Mouse (Mus musculus) stomach, postnatal 0 days (tissue): ENCODE results near the gene Smlr1. TPM values are rescaled to one million over a fixed set of nuclear protein-coding genes. Genes with fewer than 3 reads are reported as not detected.

ENCODE experiments used
- ATAC-seq: fragments of 200-750 bp; cut with Nextera tagmentation; 2 replicates; pipeline ENCODE4 v1.8.0; 2017; ENCODE audit not compliant: low FRiP score, low TSS enrichment
- DNase-seq: peaks from one replicate; pipeline ENCODE4 v3.0.0-alpha.2; 2016; ENCODE audit warnings: low spot score
- H3K27ac ChIP-seq: fragments of 300-500 bp; sonication (generic); replicated peaks from 2 replicates; pipeline ENCODE4 v1.5.1; 2014; ENCODE audit warnings: mild to moderate bottlenecking, control low read depth
- H3K27me3 ChIP-seq: fragments of 300-500 bp; sonication (generic); 2 replicates; pipeline ENCODE4 v1.6.1; 2014; ENCODE audit warnings: low read length; ENCODE audit not compliant: control insufficient read depth, insufficient read depth
- H3K36me3 ChIP-seq: fragments of 300-500 bp; sonication (generic); 2 replicates; pipeline ENCODE4 v1.6.1; 2014; ENCODE audit warnings: low read length, mixed read lengths; ENCODE audit not compliant: control insufficient read depth, insufficient read depth
- H3K4me1 ChIP-seq: fragments of 300-500 bp; sonication (generic); replicated peaks from 2 replicates; pipeline ENCODE4 v1.6.1; 2014; ENCODE audit warnings: antibody characterized with exemption; ENCODE audit not compliant: control insufficient read depth, insufficient read depth
- H3K4me2 ChIP-seq: fragments of 300-500 bp; sonication (generic); replicated peaks from 2 replicates; pipeline ENCODE4 v1.6.1; 2014; ENCODE audit warnings: low read depth, mild to moderate bottlenecking, control low read depth, moderate library complexity
- H3K4me3 ChIP-seq: fragments of 300-500 bp; sonication (generic); 2 replicates; pipeline ENCODE4 v1.5.1; 2014; ENCODE audit warnings: low read depth, low read length, control low read depth
- H3K9ac ChIP-seq: fragments of 300-500 bp; sonication (generic); 2 replicates; pipeline ENCODE4 v1.6.1; 2014; ENCODE audit warnings: mild to moderate bottlenecking, low read length, control low read depth, mixed read lengths
- H3K9me3 ChIP-seq: fragments of 300-500 bp; sonication (generic); 2 replicates; pipeline ENCODE4 v1.6.1; 2016; ENCODE audit warnings: low read length; ENCODE audit not compliant: control insufficient read depth
- CTCF ChIP-seq: IDR thresholded peaks from 2 replicates; pipeline ENCODE4 v1.5.1; 2016; ENCODE audit warnings: antibody characterized with exemption, low read depth, mild to moderate bottlenecking, moderate library complexity
- EP300 ChIP-seq: optimal IDR thresholded peaks from 2 replicates; pipeline ENCODE3; 2016; ENCODE audit warnings: antibody characterized with exemption
- WGBS: fragments of 180-500 bp; shearing (Covaris S2); extraction: QIAGEN DNeasy Blood & Tissue Kit; methylation state at CpG from one replicate; pipeline ENCODE4 v1.1.7; 2014; 5-methylcytosine and 5-hydroxymethylcytosine counted together
- polyA plus RNA-seq: library from polyadenylated mRNA; unstranded; fragments of >200 nt; fragmentation: Nextera tagmentation; extraction: Ambion mirVana; gene quantifications from 2 replicates; pipeline ENCODE4 v1.2.1, GENCODE M21; 2015

Smlr1 gene
- polyA plus RNA-seq, 1 experiment from 2014 or later: 0.24 TPM

DNA sequence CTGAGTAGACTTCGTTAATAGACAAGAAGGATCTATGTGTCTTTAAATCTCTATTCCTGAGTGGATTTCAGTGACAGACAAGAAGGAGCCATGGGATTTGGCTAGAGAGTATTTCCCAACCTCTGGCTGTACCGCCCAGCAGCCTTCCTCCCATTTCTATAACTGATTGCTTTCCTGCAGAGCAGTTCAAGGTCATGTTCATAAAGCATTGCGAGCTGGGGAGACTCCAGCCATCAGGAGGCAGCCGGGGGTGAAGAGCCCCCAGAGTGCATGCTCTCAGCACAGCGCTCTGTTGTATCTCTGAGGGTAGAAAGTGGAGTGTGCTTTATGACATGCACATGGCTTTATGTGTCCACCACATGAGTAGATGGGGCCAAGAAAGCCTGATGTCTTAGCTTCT lies 53.3 kb downstream of the Smlr1 start:
- TF ChIP-seq CTCF: no peak
- no peak for TF ChIP-seq EP300
- no peaks in the 10 kb centered on the region for H3K4me1 ChIP-seq
- no peak overlapping the region for H3K4me3 ChIP-seq
- ATAC-seq (no peak), DNase-seq (no peak)
- no peak overlapping the region for H3K9ac ChIP-seq
- H3K27ac ChIP-seq: no peak overlapping the region
- no peaks in the 10 kb centered on the region for H3K36me3 ChIP-seq
- H3K9me3 ChIP-seq: no peaks in the 10 kb centered on the region
- no peak overlapping the region for H3K4me2 ChIP-seq
- WGBS: 50% methylated on average over 5 of the region's 5 CpGs
- H3K27me3 ChIP-seq: no peaks in the 10 kb centered on the region

GRCm38 (mm10) chr10:25479716-25480115 lies 56.4 kb downstream of the Smlr1 start:
- Histone ChIP-seq H3K27me3 (no peaks in the 10 kb centered on the region), H3K9ac (no peak overlapping the region), H3K36me3 (peaks cover 3% of the 10 kb centered on the region; the same call in 1 of the 2 replicates), H3K4me1 (no peaks in the 10 kb centered on the region), H3K9me3 (no peaks in the 10 kb centered on the region), H3K4me2 (no peak overlapping the region), H3K4me3 (no peak overlapping the region), H3K27ac (no peak overlapping the region)
- WGBS: 75% methylated on average over 3 of the region's 3 CpGs
- ATAC-seq (no peak), DNase-seq (no peak)
- no peak for TF ChIP-seq EP300
- TF ChIP-seq CTCF: no peak

Other genes starting within 250 kb of the Smlr1 start
- gene Akap7, start 228.4 kb downstream of the Smlr1 start, polyA plus RNA-seq: 21.5 and 23.1 TPM in 2 replicates
- gene Epb41l2, start 176.5 kb downstream of the Smlr1 start, polyA plus RNA-seq: 18.2 and 19.3 TPM in 2 replicates